Mouse (Mus musculus) G1E-ER4 (cell line): ENCODE results near the gene Rtl10. TPM values are rescaled to one million over a fixed set of nuclear protein-coding genes. Genes with fewer than 3 reads are reported as not detected.

ENCODE experiments used
- GATA1 ChIP-seq: IDR thresholded peaks from one replicate; pipeline ENCODE4 v1.8.0; 2012; ENCODE audit warnings: low read length, inconsistent platforms
- polyA plus RNA-seq: library from polyadenylated mRNA; stranded (reverse); fragments of >175 nt; gene quantifications from 2 replicates; pipeline ENCODE4 v1.2.3, GENCODE M21; 2012

Rtl10 gene
- polyA plus RNA-seq, 1 experiment, result 7.7 TPM

- no peak for TF ChIP-seq GATA1
Observed at GRCm38 (mm10) chr16:18472416-18472815, 26.3 kb upstream of the Rtl10 start.

DNA sequence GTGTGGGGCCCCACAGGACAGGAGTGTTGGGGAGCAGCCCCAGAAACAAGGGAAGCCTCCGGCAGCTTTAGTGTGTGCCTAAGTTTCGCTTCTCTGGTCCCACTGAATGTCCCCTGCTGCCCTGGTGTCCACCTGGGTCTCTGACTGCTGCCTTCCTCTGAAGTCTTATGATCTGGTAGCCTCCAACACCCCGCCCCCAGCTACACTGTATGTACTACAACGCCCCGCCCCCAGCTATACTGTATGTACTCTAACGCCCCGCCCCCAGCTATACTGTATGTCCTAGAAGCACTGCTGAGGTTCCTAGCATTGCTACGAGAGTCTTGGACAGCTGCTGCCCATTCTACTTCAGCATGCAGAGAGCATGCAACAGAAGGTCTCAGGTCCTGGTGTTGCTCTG, 25.7 kb upstream of the Rtl10 start:
- TF ChIP-seq GATA1, result no peak

GRCm38 (mm10) chr16:18474021-18474420, 24.7 kb upstream of the Rtl10 start:
- TF ChIP-seq GATA1, result no peak

GRCm38 (mm10) chr16:18477996-18478395, 20.7 kb upstream of the Rtl10 start:
- no peak for TF ChIP-seq GATA1

DNA sequence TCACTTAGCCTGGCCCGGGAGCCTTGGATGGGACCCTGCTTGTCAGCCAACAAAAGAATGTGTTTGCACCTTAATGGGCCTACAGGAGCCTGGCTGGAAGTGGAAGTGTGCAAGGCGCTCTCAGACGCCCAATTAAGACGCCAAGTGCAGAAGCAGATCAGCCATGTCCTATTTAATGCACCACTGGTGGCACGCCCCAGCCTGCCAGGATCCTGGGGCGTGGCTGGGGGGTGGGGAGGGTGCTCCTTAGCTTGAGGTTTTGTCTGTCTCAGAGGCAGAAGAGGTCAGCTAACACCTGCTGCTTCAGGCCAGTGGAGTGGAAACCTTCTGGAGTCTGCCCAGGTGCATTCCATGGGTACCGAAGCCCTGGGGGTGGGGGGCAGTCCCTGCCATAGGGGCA, 19.0 kb upstream of the Rtl10 start:
- TF ChIP-seq GATA1, result no peak

- TF ChIP-seq GATA1, result no peak
Observed at GRCm38 (mm10) chr16:18480933-18481485, 17.7 kb upstream of the Rtl10 start.

GRCm38 (mm10) chr16:18482431-18482830, 16.3 kb upstream of the Rtl10 start:
- no peak for TF ChIP-seq GATA1

DNA sequence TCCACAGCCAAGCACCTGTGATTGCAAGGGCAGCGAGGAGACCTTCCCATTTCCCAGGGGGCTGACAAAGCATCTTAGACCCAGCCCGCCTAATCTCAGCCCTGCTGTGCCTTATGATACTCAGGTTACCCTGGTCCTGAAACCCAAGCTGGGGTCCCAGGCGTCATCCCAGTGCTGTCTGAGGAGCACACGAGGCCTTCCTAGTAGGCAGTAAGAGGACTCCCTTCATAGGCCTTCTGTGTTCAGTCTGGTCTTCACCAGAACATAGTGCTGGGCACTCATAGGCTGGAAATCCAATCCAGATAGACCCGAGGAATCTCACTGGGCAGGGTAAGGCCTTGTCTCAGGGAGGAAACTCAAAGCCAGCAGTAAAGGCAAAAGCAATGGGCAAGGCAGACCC, 14.9 kb upstream of the Rtl10 start:
- no peak for TF ChIP-seq GATA1

DNA sequence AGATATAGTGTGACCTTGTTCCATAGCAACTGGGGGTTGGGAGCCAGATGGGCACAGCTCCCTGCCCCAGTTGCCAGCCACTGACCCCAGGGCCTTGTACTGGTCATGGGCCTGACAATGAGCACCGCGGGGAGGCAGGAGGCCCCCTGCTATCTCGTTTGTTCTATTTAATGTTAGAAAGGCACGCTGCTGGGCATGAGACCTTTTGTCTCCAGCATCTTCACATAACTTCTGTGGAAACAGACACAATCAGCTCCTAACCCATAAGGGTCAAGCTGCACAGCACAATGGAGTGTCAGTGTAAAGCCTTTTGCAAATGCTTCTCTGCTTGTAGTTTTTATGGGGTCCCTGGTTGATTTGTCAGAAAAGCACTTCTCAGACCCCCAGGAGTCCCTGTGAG, 14.3 kb upstream of the Rtl10 start:
- TF ChIP-seq GATA1, result no peak

- TF ChIP-seq GATA1, result no peak
Observed at GRCm38 (mm10) chr16:18484794-18485435, 13.8 kb upstream of the Rtl10 start.

- TF ChIP-seq GATA1, result no peak
Observed at GRCm38 (mm10) chr16:18486126-18486525, 12.6 kb upstream of the Rtl10 start.

DNA sequence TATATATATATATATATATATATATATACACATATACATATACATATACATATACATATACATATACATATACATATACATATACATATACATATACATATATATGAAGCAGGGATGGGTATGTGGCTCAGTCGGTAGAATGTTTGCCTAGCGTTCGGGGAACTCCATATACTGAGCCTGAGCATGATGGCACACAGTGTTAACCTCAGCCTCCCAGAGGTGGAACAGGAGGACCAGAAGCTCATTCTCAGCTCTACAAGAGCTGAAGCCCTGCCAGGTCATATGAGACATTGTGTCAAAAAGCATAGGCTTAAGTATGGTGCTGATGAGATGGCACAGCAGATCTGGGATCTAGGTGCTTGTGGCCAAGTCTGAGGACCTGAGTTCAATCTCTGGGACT, 8.4 kb upstream of the Rtl10 start:
- no peak for TF ChIP-seq GATA1

DNA sequence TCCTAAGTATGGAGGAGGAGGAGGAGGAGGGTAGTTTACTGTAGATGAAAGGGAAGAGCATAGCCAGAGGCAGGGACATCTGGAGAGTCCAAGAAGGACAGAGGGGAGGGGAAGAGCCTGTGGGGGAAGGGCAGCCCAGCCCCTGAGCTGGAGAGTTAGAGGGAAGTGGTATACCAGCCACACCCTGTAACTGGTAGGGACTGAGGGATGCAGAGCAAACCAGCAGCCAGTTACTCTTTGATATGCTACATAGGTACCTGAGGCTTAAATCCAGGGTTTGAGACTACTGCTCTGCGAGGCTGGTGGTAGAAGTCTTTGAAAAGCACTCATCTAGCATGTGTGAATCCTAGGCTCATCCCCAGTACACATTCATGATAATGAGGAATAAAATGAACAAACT, 7.8 kb upstream of the Rtl10 start:
- no peak for TF ChIP-seq GATA1

DNA sequence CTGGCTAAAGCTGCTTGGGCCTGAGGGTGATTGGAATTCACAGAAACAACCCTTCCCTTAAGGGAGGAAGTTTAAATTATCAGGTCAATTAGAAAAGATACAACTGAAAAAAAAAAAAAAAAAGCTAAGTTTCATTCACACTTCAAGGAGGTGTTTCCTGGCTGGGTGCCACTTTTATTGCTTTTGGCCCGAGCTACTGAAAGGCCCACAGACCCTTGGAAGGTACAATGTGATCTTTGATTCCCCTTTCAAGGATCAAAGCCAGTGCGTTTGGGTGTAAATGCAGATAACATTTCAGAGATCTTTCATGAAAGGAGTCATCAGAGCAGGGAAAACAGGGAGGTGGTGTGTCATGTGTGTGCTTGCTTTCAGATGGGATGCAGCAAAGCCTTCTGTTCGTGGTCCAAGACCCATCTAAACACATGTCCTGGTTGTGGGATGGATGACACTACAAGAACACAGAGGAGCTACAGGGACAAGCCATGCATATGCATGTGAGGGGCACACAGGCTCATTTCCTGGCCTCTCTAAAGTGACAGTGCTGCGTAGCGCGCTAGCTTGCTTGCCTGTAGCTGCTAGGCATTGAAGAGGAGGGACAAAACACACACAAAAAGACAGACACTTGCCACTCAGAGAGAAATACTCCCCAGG, 711 bp upstream of the Rtl10 start:
- TF ChIP-seq GATA1, result no peak

- no peak for TF ChIP-seq GATA1
Observed at GRCm38 (mm10) chr16:18498996-18499395, 295 bp downstream of the Rtl10 start.

GRCm38 (mm10) chr16:18501531-18501930, 2.8 kb downstream of the Rtl10 start:
- no peak for TF ChIP-seq GATA1
